Mouse (Mus musculus): Measurements from ENCODE around the gene Snx20.
"Not testable (repeated sequence)": the region's sequence is repeated elsewhere in the genome, so short reads cannot be mapped to it uniquely, and the experiment has no call there.

Snx20 gene

DNA sequence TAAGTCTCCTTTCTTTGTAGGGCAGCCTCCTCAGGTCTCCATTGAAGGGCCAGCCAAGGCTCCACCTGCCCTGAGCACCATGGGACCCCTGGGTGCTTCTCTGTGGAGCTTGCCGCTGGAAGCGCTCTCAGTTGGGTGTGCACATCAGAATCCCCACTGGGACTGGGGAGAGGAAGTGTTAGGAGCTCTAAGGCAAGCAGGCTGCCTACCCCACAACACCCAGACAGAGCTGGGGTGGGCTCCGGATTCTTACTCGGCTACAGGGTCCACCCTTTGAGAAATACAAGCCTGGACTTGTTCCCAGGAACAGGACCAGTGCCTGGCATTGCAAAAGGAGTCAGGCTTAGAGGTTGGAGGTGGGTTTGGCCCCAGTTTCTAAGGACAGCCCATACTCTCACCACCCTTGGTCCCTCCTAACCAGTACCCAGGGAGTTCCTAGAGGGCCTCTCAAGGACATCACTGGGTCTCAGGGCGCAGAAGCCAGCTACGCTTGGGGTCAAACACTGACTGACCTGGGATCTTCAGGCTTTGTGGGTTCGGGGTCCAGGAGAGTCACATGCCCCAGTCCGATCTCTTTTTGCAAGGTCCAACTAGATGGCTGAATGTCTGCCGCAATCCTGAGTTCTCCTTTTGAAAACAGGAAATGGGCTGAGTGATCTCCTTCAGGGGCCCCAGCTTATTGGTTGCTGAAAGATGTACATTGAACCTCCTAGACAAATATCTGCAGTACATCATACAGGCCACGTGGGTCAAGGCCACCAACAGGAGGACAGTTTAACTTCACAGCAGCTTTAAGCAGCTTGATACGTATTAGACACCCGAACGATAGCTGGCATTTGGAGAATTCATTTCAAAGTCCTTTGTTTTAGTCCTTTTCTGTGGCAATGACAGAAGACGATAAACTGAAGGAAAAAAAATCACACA lies at the start of gene Snx20:
TSS of gene Snx20 (minus strand) at position 655 of the 924 bp plus-strand sequence.
- no peak for DNase-seq (ENCODE audit: low read depth, low spot score)

DNA sequence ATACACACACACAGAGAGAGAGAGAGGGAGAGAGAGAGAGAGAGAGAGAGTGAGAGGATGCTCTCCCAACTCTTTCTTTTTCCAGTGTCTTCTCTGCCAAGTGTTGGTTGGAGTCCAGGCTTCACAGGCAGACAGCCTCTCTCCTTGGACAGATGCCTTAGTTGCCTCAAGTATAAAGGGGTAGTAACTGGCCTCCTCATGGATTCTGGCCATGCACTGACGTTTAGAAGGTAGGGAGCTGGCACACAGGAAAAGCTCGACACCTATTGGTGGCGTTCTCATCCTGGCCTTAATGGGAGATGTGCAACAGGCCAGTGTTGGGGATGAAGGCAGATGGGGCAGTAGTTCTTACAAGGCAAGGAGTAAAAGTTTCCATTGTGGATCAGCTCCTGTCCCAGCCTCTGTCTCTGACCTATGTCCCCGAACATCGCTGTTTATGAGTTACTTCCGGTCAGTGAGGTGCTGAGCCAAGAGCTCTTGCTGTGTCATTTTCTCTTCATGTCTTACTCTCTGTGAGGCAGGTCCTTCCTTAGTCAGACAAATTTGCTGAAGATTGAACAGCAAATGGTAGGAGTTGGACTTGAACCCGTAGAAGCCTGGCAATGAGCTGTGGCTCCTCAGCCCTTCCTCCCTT lies 47.8 kb upstream of the Snx20 start:
- no peak for DNase-seq (ENCODE audit: low read depth, low spot score)

DNA sequence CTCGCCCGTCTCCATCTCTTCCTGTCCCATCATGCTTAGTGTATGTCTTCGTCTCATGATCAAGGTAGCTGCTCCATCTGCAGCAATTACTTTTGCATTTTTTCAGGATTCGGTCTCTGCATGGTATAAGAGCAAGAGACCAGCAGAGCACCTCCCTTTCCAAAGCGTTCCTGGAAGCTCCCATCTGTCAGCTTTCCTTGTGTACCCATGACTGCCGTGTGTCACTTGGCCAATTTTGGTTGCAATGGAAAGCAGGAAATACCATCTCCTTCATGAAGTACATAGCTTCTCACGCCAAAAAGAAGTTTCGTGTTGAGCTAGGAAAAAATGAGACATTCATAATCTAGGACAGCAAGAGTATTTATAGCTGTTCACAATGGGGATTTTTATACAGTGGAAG lies 45.1 kb upstream of the Snx20 start:
- DNase-seq (ENCODE audit: low read depth, low spot score) = no peak

DNA sequence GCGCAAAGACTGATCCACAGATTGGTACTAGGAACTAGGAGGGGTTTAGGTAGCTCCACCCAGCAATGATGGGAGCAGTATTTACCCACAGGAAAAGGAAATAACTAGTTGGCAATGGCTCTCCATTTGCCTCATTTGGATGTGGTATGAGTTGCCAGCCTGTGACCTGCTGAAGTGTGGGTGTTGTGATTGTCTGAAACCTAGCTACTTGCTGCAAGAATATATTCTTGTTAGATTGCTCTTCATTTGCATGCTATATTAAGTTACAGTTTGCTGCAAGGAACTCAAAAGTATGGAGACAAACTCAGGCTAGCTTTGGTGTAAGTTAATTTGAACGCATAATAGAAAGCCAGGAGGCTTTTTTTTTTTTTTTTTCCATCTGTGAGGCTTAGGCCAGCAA lies 44.6 kb upstream of the Snx20 start:
- no peak for DNase-seq (ENCODE audit: low read depth, low spot score)

DNA sequence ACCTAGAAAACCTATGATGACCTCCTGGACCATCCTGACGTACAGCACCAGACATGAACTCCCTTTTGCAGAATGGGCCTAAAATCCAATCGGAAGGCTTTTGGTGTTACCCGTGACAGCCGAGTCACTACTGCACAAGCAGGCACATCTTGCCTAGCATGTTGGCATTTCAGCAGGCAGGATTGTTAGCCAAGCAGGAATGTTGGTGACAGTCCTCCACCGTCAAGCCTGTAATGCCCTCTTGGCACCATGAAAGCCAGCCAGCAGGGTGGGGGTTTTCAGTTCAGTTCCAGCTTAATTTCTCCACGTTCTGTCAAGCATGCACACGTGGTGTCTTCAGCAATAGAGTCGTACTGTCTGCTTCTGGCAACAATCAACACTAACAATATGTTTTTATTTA lies 41.1 kb upstream of the Snx20 start:
- DNase-seq (ENCODE audit: low read depth, low spot score) = no peak

DNA sequence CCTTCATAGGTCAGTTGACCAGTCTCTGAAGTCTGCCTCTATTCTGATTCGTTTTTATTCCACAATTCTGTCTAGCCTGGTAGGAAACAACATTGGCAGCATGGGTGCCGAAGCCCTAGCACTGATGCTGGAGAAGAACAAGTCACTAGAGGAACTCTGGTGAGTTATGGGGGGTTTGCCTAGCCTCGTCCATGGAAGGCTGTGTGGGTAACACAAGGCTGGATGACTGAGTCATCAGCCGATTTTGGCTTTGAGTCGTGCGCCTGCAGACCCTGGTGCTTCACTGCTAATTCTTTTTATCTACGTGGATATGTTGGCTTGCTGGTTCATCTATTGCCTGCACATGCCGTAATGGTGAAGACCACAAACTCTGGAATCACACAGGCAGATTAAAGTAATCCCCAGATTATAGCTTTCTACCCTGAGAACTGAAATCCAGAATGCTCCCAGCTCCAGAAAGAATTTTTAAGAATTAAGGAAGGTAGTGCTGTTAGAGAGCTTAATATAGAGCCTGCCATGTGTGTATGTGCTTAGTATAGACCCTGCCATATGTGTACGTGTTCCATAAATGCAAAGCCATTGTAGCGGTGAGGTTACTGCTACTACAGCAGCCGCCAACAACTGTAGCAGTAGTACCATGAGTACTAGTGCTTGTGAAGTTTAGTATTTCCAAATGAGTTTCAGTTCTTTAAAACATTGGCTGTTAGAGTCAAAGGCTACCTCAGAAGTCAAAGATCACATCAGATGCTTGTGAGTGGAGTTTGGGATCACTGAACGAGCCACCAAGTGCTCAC lies 39.6 kb upstream of the Snx20 start:
- no peak for DNase-seq (ENCODE audit: low read depth, low spot score)

DNA sequence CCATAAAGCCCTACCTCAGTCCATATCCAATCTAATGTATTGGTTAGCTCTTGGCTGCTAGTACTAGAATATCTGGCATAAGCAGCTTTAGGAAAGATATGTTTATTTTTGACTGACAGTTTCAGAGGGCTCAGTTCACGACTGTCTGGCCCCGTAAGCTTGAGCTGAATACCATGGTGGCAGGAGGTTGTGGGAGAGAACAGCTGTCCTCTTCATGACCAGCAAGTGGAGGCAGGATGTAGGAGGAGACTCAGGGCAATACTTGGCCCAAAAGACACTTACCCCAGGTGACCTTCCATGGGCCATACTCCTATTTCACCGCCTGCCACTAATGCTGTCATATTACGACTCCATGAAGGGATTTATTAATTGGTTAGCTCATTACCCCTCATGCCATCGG lies 37.9 kb upstream of the Snx20 start:
- no peak for DNase-seq (ENCODE audit: low read depth, low spot score)

DNA sequence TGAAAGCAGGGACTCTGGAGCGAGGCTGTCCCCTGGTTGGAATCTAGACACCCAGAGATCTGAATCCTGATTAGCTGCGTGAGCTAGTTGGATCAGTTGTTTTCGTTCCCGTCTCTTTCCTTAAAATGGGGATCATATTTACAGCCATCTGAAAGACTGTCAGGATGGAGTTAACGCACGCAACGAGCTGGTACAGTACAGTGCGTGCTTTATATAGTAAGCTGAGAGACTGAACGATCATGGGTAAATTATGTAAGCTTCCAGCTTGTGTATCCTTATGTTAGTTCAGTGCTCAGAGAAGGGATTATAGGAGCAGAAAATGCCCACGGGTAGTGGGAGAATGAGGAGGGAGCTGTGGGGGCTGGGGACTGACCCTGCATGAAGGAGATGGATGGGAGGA lies 35.6 kb upstream of the Snx20 start:
- DNase-seq (ENCODE audit: low read depth, low spot score) = no peak

DNA sequence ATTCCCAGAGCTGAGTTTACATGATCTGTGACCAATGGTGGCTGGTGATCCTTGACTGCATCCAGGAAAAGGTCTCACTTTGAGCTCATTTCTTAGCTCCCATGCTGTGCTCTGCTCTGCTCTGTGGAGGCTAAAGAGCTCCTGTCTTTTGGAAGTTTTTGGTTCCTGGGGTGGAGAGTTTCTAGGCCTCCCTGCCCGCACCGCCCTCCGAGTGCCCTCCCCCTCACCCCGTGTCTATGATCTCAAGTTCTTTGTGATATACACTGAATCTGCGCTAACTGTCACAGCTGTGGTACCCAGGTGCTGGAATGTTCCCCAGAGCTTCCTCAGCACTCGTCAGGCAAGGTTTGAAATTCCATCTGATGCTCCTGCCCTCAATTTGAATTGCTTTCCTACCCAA lies 34.9 kb upstream of the Snx20 start:
- no peak for DNase-seq (ENCODE audit: low read depth, low spot score)

DNA sequence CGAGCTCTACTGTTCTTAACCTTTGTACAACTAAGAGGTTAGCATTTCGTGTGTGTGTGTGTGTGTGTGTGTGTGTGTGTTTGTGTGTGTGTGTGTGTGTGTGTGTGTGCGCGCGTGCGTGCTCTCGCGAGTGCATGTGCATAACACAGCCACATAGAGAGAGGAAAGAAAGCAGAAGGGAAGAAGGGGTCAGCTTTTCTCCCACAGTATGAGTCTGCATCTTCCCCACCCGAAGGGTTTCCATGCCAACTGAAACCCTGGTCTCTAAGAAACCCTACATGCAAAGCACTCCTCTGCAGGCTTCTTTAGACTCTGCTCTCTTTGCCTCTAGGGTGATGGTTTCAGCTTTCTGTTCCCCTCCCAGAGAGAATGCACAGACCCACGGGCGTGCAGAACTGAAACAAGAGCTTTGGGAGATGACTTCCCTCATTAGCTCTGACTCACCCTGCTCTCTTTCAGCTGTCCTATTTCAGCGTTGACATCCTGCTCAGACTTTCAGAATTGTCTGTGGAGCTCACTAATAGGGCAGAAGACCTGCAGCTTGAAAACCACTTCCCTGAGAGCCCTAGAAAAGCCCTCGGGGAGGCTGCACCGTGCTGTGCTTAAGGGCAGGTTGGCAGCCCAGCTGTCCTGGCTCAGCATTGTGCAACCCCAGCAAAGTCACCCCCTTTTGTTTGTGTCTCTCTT lies 32.6 kb upstream of the Snx20 start:
- no peak for DNase-seq (ENCODE audit: low read depth, low spot score)

DNA sequence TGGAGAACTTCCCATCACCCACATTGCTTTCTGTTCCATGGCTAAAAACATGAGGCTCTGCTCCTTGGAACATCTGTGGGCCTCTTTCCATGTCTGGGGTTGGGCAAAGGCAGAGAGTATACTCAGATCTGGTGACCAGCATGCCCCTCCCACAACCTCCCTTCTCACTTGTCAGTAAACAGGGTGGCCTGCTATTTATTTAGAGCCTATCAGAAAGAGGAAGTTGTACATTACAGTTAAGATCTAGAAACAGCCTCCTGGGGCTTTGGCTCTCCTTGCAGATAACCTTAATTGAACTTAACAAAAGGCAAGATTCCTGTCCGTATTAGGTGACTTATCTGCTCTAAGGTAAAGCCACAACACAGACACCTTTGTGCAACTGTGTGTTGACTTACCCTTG lies 30.5 kb upstream of the Snx20 start:
- no peak for DNase-seq (ENCODE audit: low read depth, low spot score)

DNA sequence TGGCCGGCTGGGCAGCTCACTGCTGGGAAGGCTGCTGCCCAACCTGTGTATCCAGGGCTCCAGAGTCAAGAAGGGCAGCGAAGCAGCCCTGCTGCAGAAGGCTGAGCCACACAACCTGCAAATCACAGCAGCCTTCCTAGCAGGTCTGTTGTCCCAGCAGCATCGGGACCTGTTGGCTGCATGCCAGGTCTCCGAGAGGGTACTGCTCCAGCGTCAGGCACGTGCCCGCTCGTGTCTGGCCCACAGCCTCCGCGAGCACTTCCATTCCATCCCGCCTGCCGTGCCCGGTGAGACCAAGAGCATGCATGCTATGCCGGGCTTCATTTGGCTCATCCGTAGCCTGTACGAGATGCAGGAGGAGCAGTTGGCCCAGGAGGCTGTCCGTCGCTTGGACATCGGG lies 29.0 kb upstream of the Snx20 start:
- no peak for DNase-seq (ENCODE audit: low read depth, low spot score)

DNA sequence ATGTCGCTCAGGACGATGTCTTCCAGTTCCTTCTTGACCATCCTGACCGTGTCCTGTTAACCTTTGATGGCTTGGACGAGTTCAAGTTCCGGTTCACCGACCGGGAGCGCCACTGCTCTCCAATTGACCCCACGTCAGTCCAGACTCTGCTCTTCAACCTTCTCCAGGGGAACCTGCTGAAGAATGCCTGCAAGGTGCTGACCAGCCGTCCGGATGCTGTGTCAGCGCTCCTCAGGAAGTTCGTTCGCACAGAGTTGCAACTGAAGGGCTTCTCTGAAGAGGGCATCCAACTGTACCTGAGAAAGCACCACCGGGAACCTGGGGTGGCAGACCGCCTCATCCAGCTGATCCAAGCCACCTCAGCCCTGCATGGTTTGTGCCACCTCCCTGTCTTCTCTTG lies 28.2 kb upstream of the Snx20 start:
- DNase-seq (ENCODE audit: low read depth, low spot score) = no peak

DNA sequence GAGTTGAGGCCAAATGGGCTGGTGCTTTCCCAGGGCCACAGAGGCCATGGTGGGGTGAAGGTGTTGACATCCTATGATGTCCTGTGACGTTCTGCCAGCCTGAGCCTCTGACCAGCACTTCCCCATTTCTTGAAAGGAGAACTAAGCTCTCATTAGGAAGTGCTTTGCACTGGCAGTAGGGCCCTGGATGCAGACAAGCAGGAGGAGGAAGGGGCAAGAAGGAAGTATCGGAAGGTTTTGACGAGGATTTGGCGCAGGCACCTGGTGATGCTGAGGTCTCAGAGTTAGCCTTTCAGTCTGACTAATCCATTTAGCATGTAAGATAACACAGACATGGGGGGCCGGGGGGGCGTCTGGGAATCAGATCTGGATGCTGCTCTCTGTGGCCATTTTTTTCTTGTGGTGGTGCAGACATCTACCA lies 26.5 kb upstream of the Snx20 start:
- DNase-seq (ENCODE audit: low read depth, low spot score) = no peak

DNA sequence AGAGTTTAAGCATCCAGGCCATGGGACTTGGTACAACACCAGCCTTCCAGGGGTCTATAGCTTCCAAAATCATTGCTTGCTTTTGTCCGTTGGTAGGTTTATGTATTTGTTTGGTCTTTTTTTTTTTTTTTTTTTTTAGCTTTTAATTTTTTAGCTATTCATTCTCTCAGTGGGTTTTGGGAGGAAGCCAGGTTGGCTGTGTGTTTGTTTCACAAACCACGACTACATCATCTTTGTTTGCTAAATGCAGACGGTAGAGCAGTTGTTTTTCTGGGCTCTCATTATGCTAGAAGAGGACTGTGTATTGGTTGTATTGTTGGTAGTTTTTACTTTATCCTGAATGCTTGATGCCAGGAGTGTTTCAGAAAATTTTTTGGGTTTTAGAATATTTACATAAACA lies 23.9 kb upstream of the Snx20 start:
- no peak for DNase-seq (ENCODE audit: low read depth, low spot score)

DNA sequence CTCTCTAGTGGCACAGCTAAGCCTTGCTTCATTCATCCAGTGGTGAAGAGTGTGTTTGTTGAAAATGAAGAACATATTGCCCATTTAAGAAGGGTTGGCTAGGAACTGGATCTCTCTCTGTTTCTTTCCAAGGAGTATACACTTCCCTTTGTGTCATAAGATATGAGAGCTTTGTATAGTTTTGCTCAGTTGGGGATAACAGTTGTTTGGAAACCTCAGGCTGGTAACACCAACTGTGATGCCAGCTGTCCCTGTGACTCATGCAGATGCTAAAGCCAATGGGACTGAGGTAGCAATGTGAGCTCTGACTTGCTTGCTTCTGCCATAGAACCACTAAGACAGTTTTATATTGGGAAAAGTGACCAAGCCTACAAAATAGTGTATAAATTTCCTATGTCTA lies 19.4 kb upstream of the Snx20 start:
- DNase-seq (ENCODE audit: low read depth, low spot score) = no peak

DNA sequence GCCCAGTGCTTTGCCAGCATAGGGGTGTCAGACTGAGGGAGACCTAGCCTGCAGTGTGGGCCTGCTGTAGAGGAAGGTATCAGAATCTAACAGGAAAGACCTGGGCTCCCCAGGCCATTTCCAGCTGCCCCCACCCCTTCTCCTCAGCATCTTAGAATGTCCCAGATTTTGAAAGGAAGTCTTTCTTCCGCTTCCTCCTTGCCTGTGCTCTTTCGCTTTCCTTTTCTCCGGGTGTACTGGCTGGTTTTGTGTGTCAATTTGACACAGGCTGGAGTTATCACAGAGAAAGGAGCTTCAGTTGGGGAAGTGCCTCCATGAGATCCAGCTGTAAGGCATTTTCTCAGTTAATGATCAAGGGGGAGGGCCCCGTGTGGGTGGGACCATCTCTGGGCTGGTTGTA lies 15.2 kb upstream of the Snx20 start:
- not testable (repeated sequence) for DNase-seq (ENCODE audit: low read depth, low spot score)

DNA sequence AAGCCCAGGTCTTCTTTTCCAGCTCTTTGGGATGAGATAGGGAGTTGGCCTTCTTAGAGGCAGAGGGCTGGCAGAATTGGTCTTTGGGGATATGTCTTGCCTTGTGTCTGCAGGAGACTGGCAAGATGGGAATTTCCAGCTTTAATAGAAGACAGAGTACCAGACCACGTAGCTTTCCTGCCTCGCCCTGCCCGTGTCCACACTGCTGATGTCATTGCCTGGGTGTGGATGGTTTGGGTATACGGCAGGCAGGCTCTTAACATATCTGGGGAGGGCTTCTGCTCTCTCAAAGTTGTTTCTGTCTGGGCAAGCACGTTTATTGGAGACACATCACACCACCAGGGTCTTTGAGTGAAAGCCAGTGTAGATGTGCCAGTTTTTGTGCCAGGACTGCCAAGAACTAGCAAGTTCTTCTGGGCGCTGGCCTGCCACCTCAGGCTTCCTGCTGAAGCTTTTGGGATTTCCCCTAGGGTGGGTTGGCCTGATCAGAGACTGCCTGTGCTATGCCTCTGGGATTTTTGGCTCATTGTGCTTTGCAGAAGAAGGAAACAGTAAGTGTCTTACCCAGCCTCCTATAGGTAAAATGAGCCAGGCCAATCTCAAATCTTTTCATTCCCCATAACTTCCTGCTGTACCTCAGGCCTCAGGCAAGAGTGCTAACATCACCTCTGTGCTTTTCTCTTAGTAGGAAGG lies 14.2 kb upstream of the Snx20 start:
- no peak for DNase-seq (ENCODE audit: low read depth, low spot score)

DNA sequence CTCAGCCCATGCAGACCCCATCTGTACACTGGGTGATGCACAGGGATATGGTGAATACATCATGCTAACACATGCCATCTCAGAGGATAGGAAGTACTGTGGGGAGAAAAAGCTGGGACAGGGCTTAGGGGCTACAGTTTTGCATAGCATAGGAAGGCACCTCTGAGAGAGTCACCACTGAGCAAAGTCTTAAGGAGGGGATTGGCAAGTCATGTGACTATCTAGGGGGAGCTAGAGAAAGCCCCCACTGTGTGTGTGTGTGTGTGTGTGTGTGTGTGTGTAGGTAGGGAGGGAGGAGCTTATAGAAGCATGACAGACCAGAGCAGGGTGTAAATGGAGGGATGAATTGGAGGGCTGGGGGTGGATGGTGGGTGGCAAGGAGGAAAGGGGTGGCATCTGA lies 12.4 kb upstream of the Snx20 start:
- DNase-seq (ENCODE audit: low read depth, low spot score) = no peak

DNA sequence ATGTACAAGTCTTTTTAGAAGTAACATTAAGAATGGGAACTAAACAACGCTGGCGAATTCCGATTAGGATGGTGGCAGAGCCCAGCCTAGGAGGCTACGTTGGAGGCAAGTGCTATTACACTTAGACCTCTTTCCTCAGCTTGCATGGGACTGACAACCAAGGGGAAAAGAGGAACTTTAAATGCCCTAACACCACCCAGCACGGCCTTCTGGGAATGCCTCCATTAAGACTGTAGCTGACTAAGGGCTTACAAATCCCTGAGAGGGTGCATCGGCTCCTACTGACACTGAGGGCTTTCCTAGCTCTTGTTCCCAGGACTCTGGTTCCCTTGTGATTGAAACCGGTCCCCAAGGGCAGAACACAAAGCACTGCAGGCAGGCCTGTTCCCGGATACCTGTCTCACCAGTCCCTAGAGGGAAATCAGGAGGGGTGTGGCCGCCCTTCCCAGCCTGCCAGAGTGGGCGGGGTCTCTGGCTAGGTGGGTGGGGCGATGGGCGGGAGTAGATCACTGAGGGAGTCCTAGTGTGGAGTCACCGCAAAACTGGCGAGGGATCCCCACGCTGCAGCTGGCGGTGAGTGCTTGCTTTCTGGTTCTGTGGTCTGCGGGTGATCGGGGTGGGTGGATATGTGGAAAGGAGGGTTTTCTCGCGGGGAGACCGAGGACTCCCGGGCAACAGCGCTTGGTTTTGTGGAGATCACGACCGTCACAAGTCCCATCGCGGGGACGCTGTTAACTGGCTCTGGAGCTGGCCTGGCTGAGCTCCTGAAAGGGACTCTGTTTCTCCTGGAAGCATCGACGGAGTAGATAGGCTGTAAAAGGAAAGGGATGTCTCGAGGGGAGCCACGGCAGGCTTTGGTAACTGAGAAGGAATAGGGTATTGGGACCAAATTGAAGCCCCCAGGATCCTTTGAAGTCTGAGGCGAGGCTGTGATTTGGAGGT lies 11.2 kb upstream of the Snx20 start, which contains the start of gene Nod2:
TSS of gene Nod2 (plus strand) at position 479 of the 942 bp plus-strand sequence.
- DNase-seq (ENCODE audit: low read depth, low spot score) = no peak
